Mouse (Mus musculus): ENCODE results near the gene Mfsd1. TPM values are rescaled to one million over a fixed set of nuclear protein-coding genes. Genes with fewer than 3 reads are reported as not detected.

The Mfsd1 gene
- total RNA-seq, 2 experiments from 2014 or later = 29.7 to 34.7 TPM

- no peak for TF ChIP-seq CTCF (IDR thresholded peaks at IDR 0.05)
- intact Hi-C loops (cut with DNase I) = no loop called here
- peak overlapping the region; percentile 5; the same call in 1 of the 2 replicates for H3K27ac ChIP-seq
- H3K4me3 ChIP-seq = no peak overlapping the region
- no peak for DNase-seq (ENCODE audit: extremely low spot score in 1 of 2, low spot score in 2 of 2)
Measured at GRCm38 (mm10) chr3:67643135-67643534, 60.6 kb downstream of the Mfsd1 start.

GRCm38 (mm10) chr3:67645640-67646466, 63.3 kb downstream of the Mfsd1 start:
- no peak for TF ChIP-seq CTCF (IDR thresholded peaks at IDR 0.05)
- intact Hi-C loops (cut with DNase I) = no loop called here

More at GRCm38 (mm10) chr3:67645640-67646466, 63.3 kb downstream of the Mfsd1 start:
- H3K27ac ChIP-seq = no peak overlapping the region
- DNase-seq (ENCODE audit: extremely low spot score in 1 of 2, low spot score in 2 of 2) = no peak
- no peak overlapping the region for H3K4me3 ChIP-seq

Other genes with a start within 250 kb of the Mfsd1 start
- gene Mlf1, start 208.6 kb upstream of the Mfsd1 start, total RNA-seq (2021) = 1 to 10 TPM in 1 of 2 experiments, under 1 TPM in 1; 0.96 to 1.2 TPM
- not detected for gene Gm17402, start 207.6 kb upstream of the Mfsd1 start, total RNA-seq (2021)
- gene Gfm1, start 152.6 kb upstream of the Mfsd1 start, total RNA-seq (2021) = 10 to 100 TPM; 41.9 to 57.5 TPM
- gene Lxn, start 118.8 kb upstream of the Mfsd1 start, total RNA-seq (2021) = 10 to 100 TPM; 29.9 to 36.4 TPM
- 1 to 10 TPM; 1.5 to 1.7 TPM for gene Rarres1, start 67.2 kb upstream of the Mfsd1 start, total RNA-seq (2021)